Mouse (Mus musculus): ENCODE results near the gene Mki67.

GRCm38 (mm10) chr7:135694796-135695195 lies 21.4 kb downstream of the Mki67 start:
- no peak for TF ChIP-seq CTCF (IDR thresholded peaks at IDR 0.05)
- TF ChIP-seq EP300 (IDR thresholded peaks at IDR 0.05) = no peak

Measured in lung, postnatal 0 days (tissue).